Mouse (Mus musculus): ENCODE measurements around the gene Zfp114.

Zfp114 gene

DNA sequence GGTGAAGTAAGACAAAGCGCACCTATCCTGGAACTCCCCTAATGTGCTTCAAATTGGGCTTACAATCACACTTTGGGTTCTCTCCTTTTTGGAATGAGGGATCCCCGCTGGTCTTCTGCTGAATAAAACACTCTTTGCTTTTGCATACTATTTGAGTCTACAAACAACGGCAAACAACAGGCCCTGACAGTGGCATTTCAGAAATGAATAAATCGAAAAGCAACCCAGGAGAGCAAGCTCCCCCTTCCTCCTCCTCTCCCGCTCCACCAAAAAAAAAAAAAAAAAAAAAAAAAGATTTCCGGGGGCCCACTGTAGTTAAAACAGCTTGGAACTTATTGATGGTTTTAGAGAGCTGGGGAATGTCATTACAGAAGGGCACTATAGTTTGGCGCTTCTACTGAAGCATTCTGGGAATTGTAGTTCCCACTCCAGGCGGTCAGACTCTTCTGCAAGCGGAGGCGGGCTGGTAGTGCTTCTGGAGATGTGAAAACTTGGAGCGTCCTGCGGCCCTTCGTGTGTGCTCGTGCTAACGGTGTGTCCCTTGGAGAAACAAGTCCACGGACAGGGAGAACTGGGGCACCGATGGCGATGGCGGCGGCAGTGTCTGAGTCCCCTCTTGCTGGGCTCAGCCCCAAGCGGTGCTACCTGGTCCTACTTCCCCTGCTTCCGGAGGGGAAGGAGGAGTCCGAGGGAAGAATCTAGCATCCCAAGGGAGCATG, at the start of gene Zfp114:
TSS of gene Zfp114 (plus strand) at position 443 of the 719 bp plus-strand sequence.
- DNase-seq (ENCODE audit: low spot score in 2 of 2), result peak; percentile 43 to 78

GRCm38 (mm10) chr7:24133425-24133995, 41.4 kb upstream of the Zfp114 start:
- DNase-seq (ENCODE audit: low spot score in 2 of 2), result no peak

GRCm38 (mm10) chr7:24133996-24134828, 40.6 kb upstream of the Zfp114 start, which contains the start of gene Zfp235:
Gene Zfp235 (plus strand): TSS chr7:24134169.
- DNase-seq (ENCODE audit: low spot score in 2 of 2), result peak; percentile 62 to 78

DNA sequence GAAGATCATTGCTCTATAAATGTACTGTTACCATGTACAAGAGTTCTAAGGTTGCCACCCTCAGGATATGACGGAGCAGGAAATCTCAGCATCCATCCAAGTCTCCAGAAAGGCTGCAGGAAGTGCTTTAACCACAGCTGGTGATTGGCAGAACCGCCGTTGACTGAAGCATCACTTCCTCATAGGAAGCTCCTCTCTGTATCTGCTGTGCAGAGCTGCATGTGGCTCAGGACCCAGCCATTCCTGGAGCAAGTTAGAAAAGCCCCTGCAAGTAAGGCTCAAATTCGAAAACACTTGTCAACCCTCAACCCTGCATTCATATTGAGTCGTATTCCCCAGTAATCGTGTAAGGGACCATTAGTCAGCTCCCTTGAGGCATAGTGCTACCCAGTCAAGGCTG, 32.3 kb upstream of the Zfp114 start:
- no peak for DNase-seq (ENCODE audit: low spot score in 2 of 2)

GRCm38 (mm10) chr7:24153272-24153671, 21.6 kb upstream of the Zfp114 start:
- no peak for DNase-seq (ENCODE audit: low spot score in 2 of 2)

GRCm38 (mm10) chr7:24172191-24172590, 2.7 kb upstream of the Zfp114 start:
- DNase-seq (ENCODE audit: low spot score in 2 of 2), result no peak

DNA sequence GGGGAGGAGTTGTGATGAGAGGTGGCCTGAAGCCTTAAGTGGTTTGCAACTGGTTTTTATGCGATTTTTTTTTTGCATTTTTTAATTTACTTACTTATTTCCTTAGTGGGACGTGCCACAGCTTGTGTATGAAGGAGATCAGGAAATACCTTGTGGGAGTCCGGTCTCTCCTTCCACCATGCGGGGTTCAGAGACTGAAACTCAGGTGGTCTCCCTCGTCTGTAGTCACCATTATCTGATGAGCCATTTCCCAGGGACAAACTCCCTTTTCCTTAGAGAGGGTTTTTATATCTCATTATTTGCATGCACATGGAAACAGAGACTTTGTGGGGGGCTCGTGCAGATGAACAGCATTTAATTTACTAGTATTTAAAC, 464 bp downstream of the Zfp114 start:
- DNase-seq (ENCODE audit: low spot score in 2 of 2), result no peak

- DNase-seq (ENCODE audit: low spot score in 2 of 2), result no peak
These were observed 12.8 kb downstream of the Zfp114 start for GRCm38 (mm10) chr7:24187611-24188010.

- no peak for DNase-seq (ENCODE audit: low spot score in 2 of 2)
These were observed 14.2 kb downstream of the Zfp114 start for GRCm38 (mm10) chr7:24188901-24189570.

- no peak for DNase-seq (ENCODE audit: low spot score in 2 of 2)
These were observed 14.7 kb downstream of the Zfp114 start for GRCm38 (mm10) chr7:24189571-24189944.

DNA sequence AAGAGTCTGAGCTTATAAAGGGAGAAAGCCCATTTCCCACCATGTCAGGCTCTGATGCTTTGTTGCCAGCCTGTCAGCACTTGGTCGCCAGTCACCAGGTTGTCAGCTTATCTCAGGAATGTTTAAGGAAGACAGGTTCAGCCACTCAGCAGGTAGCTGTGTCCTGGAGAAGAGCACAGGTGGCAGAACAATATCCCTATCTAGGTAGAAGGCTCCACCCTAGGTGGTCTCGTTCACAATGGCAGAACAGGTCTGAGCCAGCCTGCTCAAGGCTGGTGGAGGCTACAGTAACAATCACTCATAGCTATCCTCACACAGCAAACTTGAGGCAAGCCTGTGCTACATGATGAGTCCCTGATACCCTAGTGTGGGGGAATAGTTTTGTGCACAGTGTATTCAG, 16.5 kb downstream of the Zfp114 start:
- DNase-seq (ENCODE audit: low spot score in 2 of 2), result no peak

GRCm38 (mm10) chr7:24193157-24193556, 18.3 kb downstream of the Zfp114 start:
- no peak for DNase-seq (ENCODE audit: low spot score in 2 of 2)

- DNase-seq (ENCODE audit: low spot score in 2 of 2), result no peak
These were observed 22.1 kb downstream of the Zfp114 start for GRCm38 (mm10) chr7:24196961-24197360.

GRCm38 (mm10) chr7:24207488-24208261, 32.8 kb downstream of the Zfp114 start:
- peak; percentile 31 to 58 for DNase-seq (ENCODE audit: low spot score in 2 of 2)

DNA sequence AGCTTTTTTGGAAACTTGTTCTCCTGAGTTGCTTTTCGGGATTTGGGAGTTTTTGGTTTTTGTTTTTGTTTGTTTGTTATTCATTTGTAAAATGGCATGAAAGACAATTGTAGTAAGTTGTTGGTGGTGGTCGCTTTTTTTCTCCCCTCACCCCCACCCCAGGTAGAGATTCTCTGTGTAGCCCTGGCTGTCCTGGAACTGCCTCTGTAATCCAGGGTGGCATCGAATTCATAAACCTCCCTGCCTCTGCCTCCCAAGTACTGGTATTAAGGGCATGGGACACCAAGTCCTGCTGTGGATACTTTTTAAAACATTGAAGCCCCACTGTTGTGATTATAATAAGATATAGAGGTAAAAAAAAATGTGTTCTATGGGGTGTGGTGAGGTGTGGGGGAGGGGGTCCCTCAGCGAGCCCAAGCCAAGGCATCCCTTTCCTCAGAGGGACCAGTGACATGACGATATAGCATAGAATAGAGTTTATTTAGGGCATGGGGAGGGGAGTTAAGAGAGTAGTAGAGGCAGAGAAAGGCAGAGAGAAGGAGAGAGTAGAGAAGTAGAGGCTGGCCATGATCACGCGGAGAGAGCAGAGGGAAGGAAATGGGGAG, 33.5 kb downstream of the Zfp114 start:
- no peak for DNase-seq (ENCODE audit: low spot score in 2 of 2)

DNA sequence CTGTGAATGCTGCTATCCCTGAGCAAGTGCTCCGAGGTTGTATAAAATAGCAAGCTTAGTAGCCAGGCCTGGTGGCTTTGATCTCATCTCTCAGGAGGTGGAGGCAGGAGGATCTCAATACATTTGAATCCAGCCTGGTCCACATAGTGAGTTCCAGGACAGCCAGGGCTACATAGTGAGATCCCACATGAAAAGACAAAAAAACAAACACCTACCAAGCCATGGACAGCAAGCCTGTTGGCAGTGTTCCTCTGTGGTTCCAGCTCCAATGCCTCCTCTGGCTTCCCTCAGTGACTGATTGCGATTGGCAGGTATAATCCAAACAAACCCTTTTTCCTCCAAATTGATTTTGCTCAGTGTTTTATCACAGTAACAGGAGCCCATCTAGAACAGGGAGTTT, 35.4 kb downstream of the Zfp114 start:
- DNase-seq (ENCODE audit: low spot score in 2 of 2), result no peak

DNA sequence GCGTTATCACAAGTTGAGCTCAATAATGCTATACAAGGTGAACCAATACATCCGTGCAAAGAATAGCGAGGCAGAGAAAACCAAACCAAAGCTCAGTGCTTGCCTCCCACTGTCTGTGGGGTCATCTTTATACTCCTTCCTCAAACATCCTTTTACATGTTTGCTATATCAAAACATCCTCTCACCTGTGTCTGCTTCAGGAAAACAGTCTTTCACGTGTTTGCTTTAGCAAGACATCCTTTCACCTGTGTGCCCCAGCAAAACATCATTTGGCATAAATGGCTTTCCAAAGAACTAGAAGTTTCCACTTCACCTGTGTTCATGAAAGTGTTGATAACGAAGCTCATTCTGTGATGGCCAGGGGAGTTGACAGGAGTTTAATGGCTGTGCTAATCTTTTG, 36.5 kb downstream of the Zfp114 start, which contains the start of gene Zfp111:
TSS of gene Zfp111 (minus strand) at position 101 of the 400 bp plus-strand sequence.
- DNase-seq (ENCODE audit: low spot score in 2 of 2), result no peak
